Mouse (Mus musculus) liver, embryonic 16.5 days (tissue): ENCODE data around the gene Polr3gl. TPM values are rescaled to one million over a fixed set of nuclear protein-coding genes. Genes with fewer than 3 reads are reported as not detected.

Source experiments
- ATAC-seq: fragments of 200-750 bp; cut with Nextera tagmentation; 2 replicates; pipeline ENCODE4 v1.8.0; 2017; ENCODE audit warnings: low read depth, mild to moderate bottlenecking, moderate number of reproducible peaks, moderate library complexity
- H3K27ac ChIP-seq: fragments of 300-500 bp; sonication (generic); 2 replicates; pipeline ENCODE4 v1.5.1; 2014; ENCODE audit warnings: mild to moderate bottlenecking, low read length
- H3K27me3 ChIP-seq: fragments of 300-500 bp; sonication (generic); 2 replicates; pipeline ENCODE4 v1.6.1; 2014; ENCODE audit warnings: low read depth, low read length, mixed read lengths; ENCODE audit not compliant: control insufficient read depth, insufficient read depth
- H3K36me3 ChIP-seq: fragments of 300-500 bp; sonication (generic); 2 replicates; pipeline ENCODE4 v1.6.1; 2014; ENCODE audit warnings: mild to moderate bottlenecking; ENCODE audit not compliant: control insufficient read depth, insufficient read depth
- H3K4me1 ChIP-seq: fragments of 300-500 bp; sonication (generic); 2 replicates; pipeline ENCODE4 v1.6.1; 2014; ENCODE audit warnings: low read depth, low read length, mixed read lengths; ENCODE audit not compliant: control insufficient read depth
- H3K4me2 ChIP-seq: fragments of 300-500 bp; sonication (generic); 2 replicates; pipeline ENCODE4 v1.6.1; 2014; ENCODE audit warnings: low read depth, low read length, mixed read lengths
- H3K4me3 ChIP-seq: fragments of 300-500 bp; sonication (generic); 2 replicates; pipeline ENCODE4 v1.5.1; 2014; ENCODE audit warnings: low read depth, mild to moderate bottlenecking, low read length
- H3K9ac ChIP-seq: fragments of 300-500 bp; sonication (generic); 2 replicates; pipeline ENCODE4 v1.6.1; 2014; ENCODE audit warnings: low read depth, low read length
- H3K9me3 ChIP-seq: fragments of 300-500 bp; sonication (generic); replicated peaks from 2 replicates; pipeline ENCODE4 v1.6.1; 2016; ENCODE audit warnings: low read length; ENCODE audit not compliant: control insufficient read depth
- WGBS: fragments of 180-500 bp; shearing (Covaris S2); extraction: QIAGEN DNeasy Blood & Tissue Kit; methylation state at CpG from one replicate; pipeline ENCODE4 v1.1.7; 2014; ENCODE audit not compliant: insufficient replicate concordance; 5-methylcytosine and 5-hydroxymethylcytosine counted together
- polyA plus RNA-seq: library from polyadenylated mRNA; unstranded; fragments of >200 nt; fragmentation: Nextera tagmentation; extraction: Ambion mirVana; gene quantifications from 2 replicates; pipeline ENCODE4 v1.2.1, GENCODE M21; 2015

The Polr3gl gene
- polyA plus RNA-seq, 1 experiment from 2014 or later, result 10.8 TPM

DNA sequence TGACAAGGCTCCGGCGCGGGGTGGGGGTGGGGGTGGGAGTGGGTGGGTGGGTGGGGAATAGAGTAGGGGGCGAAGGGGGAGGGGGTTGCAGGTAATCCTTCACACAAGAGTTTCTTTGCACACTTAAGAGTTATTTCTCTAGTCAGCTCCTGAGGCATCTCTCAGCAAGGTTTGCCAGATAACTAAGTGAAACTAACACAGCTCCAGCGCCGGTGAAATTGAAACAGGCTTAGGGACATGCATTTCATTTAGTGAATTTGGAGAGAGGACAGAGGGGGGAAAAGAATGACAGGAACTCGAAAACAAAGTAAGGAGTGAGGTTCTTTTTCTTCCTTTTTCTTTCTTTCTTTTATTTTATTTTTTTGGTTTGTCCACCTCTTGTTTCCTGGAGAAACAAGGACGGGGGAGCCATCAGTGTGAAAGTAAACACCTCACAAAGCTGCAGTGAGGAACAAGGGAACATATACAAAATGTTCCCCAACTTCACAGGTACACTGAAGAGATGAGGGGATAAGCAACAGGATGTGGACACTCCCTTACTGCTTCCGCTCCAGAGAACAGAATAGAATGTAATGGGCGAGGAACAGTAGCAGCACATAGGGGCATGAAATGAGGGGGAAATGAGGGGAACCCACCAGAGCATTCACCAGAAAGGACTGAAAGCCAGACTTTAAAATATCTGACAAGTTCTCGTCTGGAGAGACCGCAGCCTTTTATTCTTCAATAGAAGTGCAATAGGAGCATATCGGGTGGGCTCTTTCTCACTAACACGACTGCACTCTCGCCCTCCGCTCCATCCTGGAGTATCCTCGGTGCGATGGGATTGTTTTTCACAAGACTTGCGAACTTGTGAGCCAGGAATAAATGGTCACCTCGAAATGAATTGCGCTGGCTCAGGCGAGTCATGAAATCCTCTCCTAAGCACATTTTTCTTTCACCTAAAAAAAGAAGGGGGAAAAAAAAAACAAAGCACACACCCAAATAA lies 37.0 kb downstream of the Polr3gl start:
- ATAC-seq, result no peak
- peaks cover 21% of the 10 kb centered on the region for H3K36me3 ChIP-seq
- peak overlapping the region; percentile 95 for H3K4me2 ChIP-seq
- H3K9me3 ChIP-seq, result no peaks in the 10 kb centered on the region
- WGBS, result 2% methylated on average over 22 of the region's 22 CpGs
- H3K27me3 ChIP-seq, result no peaks in the 10 kb centered on the region
- peak overlapping the region; percentile 66 for H3K4me3 ChIP-seq
- peak overlapping the region; percentile 78 for H3K27ac ChIP-seq
- H3K9ac ChIP-seq, result peak overlapping the region; percentile 81
- peaks cover 30% of the 10 kb centered on the region for H3K4me1 ChIP-seq

DNA sequence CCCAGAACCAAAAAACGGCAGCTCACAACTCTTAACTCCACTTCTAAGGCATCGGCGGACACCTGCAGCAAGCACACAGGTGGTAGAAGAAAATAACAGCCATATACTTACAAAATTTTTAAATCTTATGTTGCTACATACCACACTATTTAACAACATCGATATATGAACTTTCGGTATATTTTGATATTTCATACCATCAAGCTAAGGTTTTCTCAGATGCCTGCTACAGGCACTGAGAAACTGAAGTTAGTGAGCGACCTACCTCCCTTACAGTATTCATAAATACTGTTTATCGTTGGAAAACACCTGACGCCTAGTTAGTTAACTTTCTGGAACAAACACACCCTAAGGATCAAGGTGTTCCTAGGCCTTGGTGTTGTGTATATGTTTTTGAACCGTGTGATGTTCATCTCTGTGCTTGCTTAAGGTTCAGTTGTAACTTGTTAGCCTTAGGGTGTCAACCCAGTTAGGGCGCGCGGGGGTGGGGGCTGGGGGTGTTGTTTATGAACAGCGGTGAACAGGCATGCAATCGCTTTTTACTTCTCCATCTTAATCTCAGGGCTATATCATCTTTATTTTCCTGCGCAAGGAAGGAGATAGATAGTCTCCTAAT lies 37.9 kb downstream of the Polr3gl start:
- H3K4me3 ChIP-seq, result peak overlapping the region; percentile 66
- 58% methylated on average over 15 of the region's 15 CpGs for WGBS

DNA sequence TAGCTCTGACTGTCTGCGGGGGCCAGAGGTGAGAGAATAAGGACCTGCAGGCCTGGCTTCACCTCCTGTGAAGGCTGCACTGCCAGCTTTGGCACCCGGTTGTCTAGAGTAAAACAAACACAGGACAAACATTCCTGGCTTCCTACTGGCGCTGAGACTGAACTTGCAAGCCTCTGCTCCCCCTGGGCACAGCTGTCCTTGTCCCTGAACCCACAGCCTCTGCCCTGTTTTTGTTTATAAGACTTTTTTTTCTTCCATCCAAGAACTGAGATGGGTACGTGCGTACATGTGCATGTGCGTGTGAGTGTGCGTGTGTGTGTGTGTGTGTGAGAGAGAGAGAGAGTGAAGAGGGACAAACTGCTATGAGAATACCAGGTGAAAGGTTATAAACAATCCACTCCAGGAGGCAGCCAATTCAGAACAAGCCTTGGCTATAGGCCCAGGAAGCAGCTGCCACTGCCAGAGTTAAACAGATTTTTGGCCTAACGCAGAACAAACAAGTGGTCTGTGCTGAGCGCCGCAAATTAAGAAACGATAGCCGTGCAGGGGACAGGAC lies 38.9 kb downstream of the Polr3gl start:
- Histone ChIP-seq H3K27ac (peak overlapping the region; percentile 62), H3K9me3 (no peaks in the 10 kb centered on the region), H3K27me3 (no peaks in the 10 kb centered on the region), H3K4me2 (no peak overlapping the region), H3K36me3 (peaks cover 7% of the 10 kb centered on the region), H3K4me1 (peaks cover 20% of the 10 kb centered on the region), H3K4me3 (no peak overlapping the region), H3K9ac (no peak overlapping the region)
- 71% methylated on average over 12 of the region's 12 CpGs for WGBS
- peak; percentile 11 for ATAC-seq

More for the DNA sequence above, 37.9 kb downstream of the Polr3gl start:
- Histone ChIP-seq H3K9me3 (no peaks in the 10 kb centered on the region), H3K4me2 (peak overlapping the region; percentile 95), H3K27ac (no peak overlapping the region), H3K27me3 (no peaks in the 10 kb centered on the region), H3K4me1 (peaks cover 26% of the 10 kb centered on the region), H3K36me3 (peaks cover 17% of the 10 kb centered on the region), H3K9ac (no peak overlapping the region; the same call in 1 of the 2 replicates)
- ATAC-seq, result no peak

DNA sequence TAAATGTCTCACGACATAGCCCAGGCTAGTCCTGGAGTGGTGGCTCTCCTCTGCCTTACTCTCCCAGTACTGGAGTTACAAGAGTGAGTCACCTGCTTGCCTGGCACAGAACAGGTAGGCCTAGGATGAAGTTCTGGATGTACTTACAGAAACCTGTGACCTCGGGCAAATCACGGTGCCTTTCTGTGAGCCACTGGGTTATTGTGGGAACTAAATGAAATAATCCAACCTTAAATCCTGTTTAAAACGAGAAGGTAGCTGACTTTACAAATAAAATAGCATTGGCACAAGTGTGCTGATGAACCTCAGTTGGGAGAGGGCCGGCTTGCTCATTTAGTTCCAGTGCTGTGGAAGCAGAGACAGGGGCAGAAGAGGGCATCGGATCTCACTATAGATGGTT lies 39.7 kb downstream of the Polr3gl start:
- Histone ChIP-seq H3K9ac (no peak overlapping the region), H3K4me3 (no peak overlapping the region), H3K4me2 (no peak overlapping the region), H3K36me3 (no peaks in the 10 kb centered on the region), H3K27ac (no peak overlapping the region), H3K4me1 (peaks cover 12% of the 10 kb centered on the region), H3K27me3 (no peaks in the 10 kb centered on the region), H3K9me3 (no peaks in the 10 kb centered on the region)
- WGBS, result 68% methylated on average over 6 of the region's 6 CpGs
- ATAC-seq, result no peak

DNA sequence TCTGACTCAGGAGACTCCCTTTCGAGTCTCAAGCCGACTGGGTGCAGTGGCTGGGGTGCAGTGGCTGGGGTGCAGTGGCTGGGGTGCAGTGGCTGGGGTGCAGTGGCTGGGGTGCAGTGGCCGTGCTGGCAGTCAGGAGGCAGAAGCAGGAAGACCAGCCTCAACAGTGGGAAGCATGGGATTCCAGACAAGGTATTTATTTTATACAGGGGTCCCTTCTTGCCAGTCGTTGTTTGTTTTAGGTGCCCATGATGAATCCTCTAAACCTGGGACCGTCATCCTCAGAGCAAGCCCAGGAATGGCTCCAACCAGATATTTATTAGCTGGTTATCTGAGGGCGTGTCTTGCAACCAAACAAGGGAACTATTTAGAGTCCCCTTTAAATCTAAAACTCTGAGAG lies 40.4 kb downstream of the Polr3gl start:
- ATAC-seq, result no peak
- H3K27me3 ChIP-seq, result no peaks in the 10 kb centered on the region
- no peak overlapping the region for H3K9ac ChIP-seq
- H3K4me2 ChIP-seq, result no peak overlapping the region
- H3K36me3 ChIP-seq, result no peaks in the 10 kb centered on the region
- H3K27ac ChIP-seq, result no peak overlapping the region
- no peaks in the 10 kb centered on the region for H3K9me3 ChIP-seq
- 42% methylated on average over 6 of the region's 6 CpGs for WGBS
- no peak overlapping the region for H3K4me3 ChIP-seq
- H3K4me1 ChIP-seq, result peaks cover 12% of the 10 kb centered on the region

DNA sequence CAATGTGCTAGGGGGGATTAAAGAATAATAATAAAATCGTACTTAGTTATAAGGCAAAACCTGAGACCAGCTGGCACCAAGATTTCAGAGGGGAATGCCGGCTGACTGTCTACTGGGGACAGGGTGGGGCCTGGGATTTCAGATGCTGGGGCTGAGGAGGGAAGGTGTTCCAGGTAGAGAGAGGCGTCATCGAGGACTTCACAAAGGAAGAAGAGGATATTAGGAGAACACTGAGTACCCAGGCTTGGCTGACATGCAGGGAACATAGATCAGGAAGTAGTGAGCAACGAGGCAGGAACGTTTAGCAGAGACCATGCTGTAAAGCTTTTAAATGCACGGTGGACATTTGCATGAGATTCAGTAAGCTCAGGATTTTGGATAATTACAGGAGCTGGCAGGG lies 42.1 kb downstream of the Polr3gl start:
- no peaks in the 10 kb centered on the region for H3K36me3 ChIP-seq
- H3K4me1 ChIP-seq, result peaks cover 9% of the 10 kb centered on the region
- H3K4me3 ChIP-seq, result no peak overlapping the region
- H3K4me2 ChIP-seq, result no peak overlapping the region
- no peaks in the 10 kb centered on the region for H3K9me3 ChIP-seq
- no peak for ATAC-seq
- H3K27me3 ChIP-seq, result no peaks in the 10 kb centered on the region
- no peak overlapping the region for H3K27ac ChIP-seq
- no peak overlapping the region for H3K9ac ChIP-seq
- WGBS, result 51% methylated on average over 7 of the region's 7 CpGs

DNA sequence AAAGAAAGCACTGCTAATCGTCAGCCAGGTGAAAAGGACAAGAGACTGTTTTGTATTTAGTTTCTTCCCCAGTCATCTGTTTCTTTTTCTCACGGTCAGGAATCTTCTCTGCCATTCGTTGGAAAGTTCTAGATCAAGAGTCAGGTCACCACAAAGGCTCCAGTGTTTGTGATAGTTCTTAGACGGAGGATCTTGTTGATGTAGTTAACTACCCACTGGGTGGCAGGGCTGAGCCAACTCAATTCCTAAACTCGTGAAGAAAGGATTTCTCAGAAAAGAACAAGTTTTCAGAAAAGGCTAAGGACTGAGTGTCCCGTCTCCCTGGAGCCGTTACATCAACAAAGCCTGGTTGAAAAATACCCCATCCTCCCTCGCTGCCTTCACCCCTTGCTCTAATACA lies 42.8 kb downstream of the Polr3gl start:
- ATAC-seq, result no peak
- Histone ChIP-seq H3K36me3 (no peaks in the 10 kb centered on the region), H3K9me3 (no peaks in the 10 kb centered on the region), H3K27me3 (no peaks in the 10 kb centered on the region), H3K4me3 (no peak overlapping the region), H3K27ac (no peak overlapping the region), H3K9ac (no peak overlapping the region), H3K4me1 (peaks cover 4% of the 10 kb centered on the region), H3K4me2 (no peak overlapping the region)
- 8% methylated on average over 8 of the region's 8 CpGs for WGBS

DNA sequence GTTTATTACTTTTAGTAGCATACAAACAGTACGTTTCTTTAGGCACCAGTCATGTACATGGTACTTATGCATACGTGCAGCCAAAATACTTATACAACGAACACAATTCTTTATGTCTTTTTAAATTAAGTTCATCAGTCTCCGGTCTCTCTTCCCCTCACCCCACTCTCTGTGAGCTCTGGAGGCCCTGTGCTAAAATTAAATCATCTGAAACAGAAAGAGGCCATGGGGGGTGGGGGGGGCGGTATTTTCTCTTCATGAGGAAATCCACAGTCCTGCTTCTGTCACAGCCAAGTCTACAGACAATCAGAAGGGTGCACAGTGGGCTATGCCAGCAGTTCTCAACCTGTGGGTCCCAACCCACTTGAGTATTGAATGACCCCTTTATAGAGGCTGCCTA lies 44.6 kb downstream of the Polr3gl start:
- H3K27ac ChIP-seq, result no peak overlapping the region
- H3K4me2 ChIP-seq, result no peak overlapping the region
- 54% methylated on average over 5 of the region's 5 CpGs for WGBS
- H3K4me1 ChIP-seq, result no peaks in the 10 kb centered on the region
- no peaks in the 10 kb centered on the region for H3K27me3 ChIP-seq
- H3K4me3 ChIP-seq, result no peak overlapping the region
- H3K9me3 ChIP-seq, result no peaks in the 10 kb centered on the region
- no peak overlapping the region for H3K9ac ChIP-seq
- no peak for ATAC-seq
- no peaks in the 10 kb centered on the region for H3K36me3 ChIP-seq

DNA sequence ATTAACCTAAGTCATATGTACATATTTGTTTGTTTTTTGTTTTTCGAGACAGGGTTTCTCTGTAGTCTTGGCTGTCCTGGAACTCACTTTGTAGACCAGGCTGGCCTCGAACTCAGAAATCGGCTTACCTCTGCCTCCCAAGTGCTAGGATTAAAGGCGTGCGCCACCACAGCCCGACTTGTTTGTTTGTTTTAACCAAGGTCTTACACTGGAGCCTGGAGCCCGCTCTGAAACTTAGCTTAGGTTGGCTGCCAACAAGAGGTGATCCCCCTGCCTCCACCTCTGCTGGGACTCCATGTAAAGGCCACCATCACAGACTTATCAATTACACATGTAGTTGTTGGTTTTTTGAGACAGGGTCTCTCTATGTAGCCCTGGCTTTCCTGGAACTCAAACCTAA lies 45.2 kb downstream of the Polr3gl start:
- Histone ChIP-seq H3K27ac (no peak overlapping the region), H3K4me1 (no peaks in the 10 kb centered on the region), H3K9ac (no peak overlapping the region), H3K9me3 (no peaks in the 10 kb centered on the region), H3K27me3 (no peaks in the 10 kb centered on the region), H3K4me3 (no peak overlapping the region), H3K36me3 (no peaks in the 10 kb centered on the region), H3K4me2 (no peak overlapping the region)
- ATAC-seq, result no peak
- 71% methylated on average over 7 of the region's 7 CpGs for WGBS
